Mouse (Mus musculus) forebrain, embryonic 11.5 days (tissue): ENCODE measurements at regions not wholly inside any gene's neighbourhood (a gene's known extent, or its start where the extent isn't known, plus 50 kb on each side); places are given as distances from the start of the nearest gene placed in this dataset.

Experiments
- ATAC-seq: fragments of 200-750 bp; cut with Nextera tagmentation; replicated peaks from 2 replicates; pipeline ENCODE4 v1.8.0; 2017; ENCODE audit warnings: moderate TSS enrichment; ENCODE audit not compliant: low FRiP score
- DNase-seq: peaks from one replicate; pipeline ENCODE4 v3.0.0-alpha.2; 2017; ENCODE audit warnings: low spot score
- H3K27ac ChIP-seq: fragments of 300-500 bp; sonication (generic); 2 replicates; pipeline ENCODE4 v1.5.1; 2014; ENCODE audit warnings: low read depth, low read length
- H3K27me3 ChIP-seq: fragments of 300-500 bp; sonication (generic); 2 replicates; pipeline ENCODE4 v1.6.1; 2014; ENCODE audit warnings: mild to moderate bottlenecking, low read length, mixed read lengths; ENCODE audit not compliant: control insufficient read depth, insufficient read depth
- H3K36me3 ChIP-seq: fragments of 300-500 bp; sonication (generic); 2 replicates; pipeline ENCODE4 v1.6.1; 2014; ENCODE audit warnings: mild to moderate bottlenecking, low read length, moderate library complexity, mixed read lengths; ENCODE audit not compliant: control insufficient read depth, insufficient read depth
- H3K4me1 ChIP-seq: fragments of 300-500 bp; sonication (generic); replicated peaks from 2 replicates; pipeline ENCODE4 v1.6.1; 2014; ENCODE audit warnings: low read length, mixed read lengths; ENCODE audit not compliant: control insufficient read depth, insufficient read depth
- H3K4me2 ChIP-seq: fragments of 300-500 bp; sonication (generic); 2 replicates; pipeline ENCODE4 v1.6.1; 2014; ENCODE audit warnings: low read depth, mild to moderate bottlenecking, low read length, moderate library complexity, mixed read lengths; ENCODE audit not compliant: severe bottlenecking
- H3K4me3 ChIP-seq: fragments of 300-500 bp; sonication (generic); 2 replicates; pipeline ENCODE4 v1.5.1; 2014; ENCODE audit warnings: low read depth, low read length
- H3K9ac ChIP-seq: fragments of 300-500 bp; sonication (generic); 2 replicates; pipeline ENCODE4 v1.6.1; 2014; ENCODE audit warnings: low read length
- H3K9me3 ChIP-seq: fragments of 300-500 bp; sonication (generic); 2 replicates; pipeline ENCODE4 v1.6.1; 2016; ENCODE audit warnings: low read length, mixed read lengths; ENCODE audit not compliant: control insufficient read depth
- WGBS: fragments of 180-500 bp; shearing (Covaris S2); extraction: QIAGEN DNeasy Blood & Tissue Kit; methylation state at CpG from one replicate; pipeline ENCODE4 v1.1.7; 2014; 5-methylcytosine and 5-hydroxymethylcytosine counted together

GRCm38 (mm10) chr2:81185976-81186375 lies 568.9 kb downstream of the Nup35 start:
- Histone ChIP-seq H3K4me3 (no peak overlapping the region), H3K27me3 (no peaks in the 10 kb centered on the region)
- no peak for ATAC-seq

GRCm38 (mm10) chr2:81190831-81191230 lies 573.8 kb downstream of the Nup35 start:
- Histone ChIP-seq H3K4me3 (no peak overlapping the region), H3K4me2 (no peak overlapping the region), H3K27me3 (no peaks in the 10 kb centered on the region), H3K36me3 (no peaks in the 10 kb centered on the region), H3K27ac (no peak overlapping the region), H3K4me1 (no peaks in the 10 kb centered on the region), H3K9ac (no peak overlapping the region), H3K9me3 (no peaks in the 10 kb centered on the region)
- ATAC-seq, result no peak
- no peak for DNase-seq
- 91% methylated on average over 1 of the region's 1 CpGs for WGBS

More at GRCm38 (mm10) chr2:81185976-81186375, 568.9 kb downstream of the Nup35 start:
- Histone ChIP-seq H3K9ac (no peak overlapping the region), H3K27ac (no peak overlapping the region), H3K4me2 (no peak overlapping the region), H3K9me3 (no peaks in the 10 kb centered on the region), H3K36me3 (no peaks in the 10 kb centered on the region), H3K4me1 (no peaks in the 10 kb centered on the region)
- DNase-seq, result no peak

GRCm38 (mm10) chr2:81200541-81200940 lies 583.5 kb downstream of the Nup35 start:
- Histone ChIP-seq H3K4me1 (no peaks in the 10 kb centered on the region), H3K36me3 (no peaks in the 10 kb centered on the region), H3K9me3 (no peaks in the 10 kb centered on the region), H3K4me3 (no peak overlapping the region), H3K27ac (no peak overlapping the region), H3K9ac (no peak overlapping the region), H3K27me3 (no peaks in the 10 kb centered on the region), H3K4me2 (no peak overlapping the region)
- ATAC-seq (no peak), DNase-seq (no peak)
